Mouse (Mus musculus) spleen, adult 2 months (tissue): ENCODE data around the gene Dennd5b.

Experiments
- CTCF ChIP-seq: fragments of 200-500 bp; IDR thresholded peaks from 2 replicates; pipeline ENCODE4 v1.5.1; 2011; ENCODE audit warnings: mild to moderate bottlenecking, inconsistent platforms; ENCODE audit not compliant: insufficient read depth, insufficient read length, insufficient replicate concordance; ENCODE audit errors: extremely low read depth
- POLR2A ChIP-seq: fragments of 200-500 bp; IDR thresholded peaks from 2 replicates; pipeline ENCODE4 v1.6.1; 2011; ENCODE audit warnings: low read depth, low read length, inconsistent platforms

DNA sequence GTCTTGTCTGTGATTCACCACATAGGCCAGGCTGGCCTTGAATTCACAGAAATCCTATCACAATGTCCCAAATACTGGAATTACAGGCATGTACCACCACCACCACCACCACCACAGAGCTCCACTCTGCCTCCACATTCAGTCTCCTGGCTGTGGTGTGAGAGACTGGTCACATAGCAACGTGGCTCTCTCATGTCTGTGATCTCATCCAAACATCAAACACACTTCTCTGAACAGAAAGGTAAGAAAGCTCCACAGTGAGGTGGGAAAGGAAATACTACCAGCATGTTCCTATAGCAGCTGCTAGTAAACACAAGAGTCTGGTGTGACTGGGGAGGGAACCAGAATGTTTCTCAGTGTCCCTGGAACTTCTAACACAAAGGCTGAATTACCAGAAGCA is 140.2 kb downstream of the Dennd5b start:
- TF ChIP-seq POLR2A = no peak
- no peak for TF ChIP-seq CTCF
